Mouse (Mus musculus) bone marrow macrophage, adult 2 months (primary cell): Measurements from ENCODE around the gene Casp8.
"Not testable (repeated sequence)": the region's sequence is repeated elsewhere in the genome, so short reads cannot be mapped to it uniquely, and the experiment has no call there.

Experiments
- CTCF ChIP-seq: IDR thresholded peaks from 2 replicates; pipeline ENCODE4 v1.5.1; 2012; ENCODE audit warnings: low read depth, mild to moderate bottlenecking, low read length, moderate library complexity
- POLR2A ChIP-seq: IDR thresholded peaks from 2 replicates; pipeline ENCODE4 v1.6.1; 2012; ENCODE audit warnings: mild to moderate bottlenecking, low read depth, low read length, borderline replicate concordance

GRCm38 (mm10) chr1:58856811-58857210 is 61.6 kb downstream of the Casp8 start:
- not testable (repeated sequence) for TF ChIP-seq CTCF, POLR2A
